Mouse (Mus musculus): ENCODE measurements around the gene Sp110. TPM values are rescaled to one million over a fixed set of nuclear protein-coding genes. Genes with fewer than 3 reads are reported as not detected.
A peak's percentile ranks its signal among the peaks of the same experiment; 100 is the strongest.
"Not testable (repeated sequence)": the region's sequence is repeated elsewhere in the genome, so short reads cannot be mapped to it uniquely, and the experiment has no call there.

The Sp110 gene
- polyA plus RNA-seq (2014; fragmentation: Nextera tagmentation; extraction: Ambion mirVana) = 1.1 and 1.5 TPM in 2 replicates

DNA sequence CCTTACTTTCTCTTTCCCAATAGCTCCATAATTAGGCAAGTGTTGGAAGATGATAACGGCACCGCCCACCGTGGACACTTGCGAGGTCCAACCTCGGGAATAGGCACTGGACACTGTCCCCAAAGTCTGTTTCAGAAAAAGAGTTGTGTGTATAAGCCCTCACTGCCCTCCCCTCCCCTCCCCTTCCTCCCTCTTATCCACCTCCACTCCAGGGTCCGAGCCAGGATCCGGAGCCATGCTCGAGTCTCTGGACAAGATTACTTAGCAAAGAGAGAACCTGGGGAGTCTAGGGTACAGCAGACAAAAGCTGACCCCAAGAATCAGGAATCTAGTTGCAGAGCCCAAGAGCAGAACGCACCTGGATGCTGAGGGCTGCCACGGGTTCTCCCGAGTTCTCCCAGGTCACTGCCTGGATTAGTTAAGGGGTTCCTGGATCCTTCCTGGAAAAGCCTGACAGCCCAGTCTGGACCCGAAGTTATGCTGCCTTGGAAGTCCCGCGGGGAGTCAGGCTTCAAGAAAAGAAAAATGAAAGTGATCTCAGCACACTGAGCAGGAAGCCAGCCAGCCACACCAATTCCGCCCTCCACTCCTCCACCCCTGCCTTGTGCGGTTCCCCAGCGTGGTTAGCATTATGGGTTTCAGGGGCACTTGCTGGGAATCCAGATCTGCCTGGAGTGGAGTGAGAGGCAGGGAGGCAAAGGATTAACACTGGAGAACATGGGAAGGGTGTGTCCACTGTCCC, at the start of gene Sp110:
Sp110 (minus strand) TSS at position 547 of the 742 bp plus-strand sequence.
- H3K4me3 ChIP-seq (ENCODE audit: low read depth, low read length); H3K4me2 ChIP-seq; H3K4me1 ChIP-seq (ENCODE audit: insufficient read depth); ATAC-seq (ENCODE audit: insufficient read depth); H3K27ac ChIP-seq (ENCODE audit: low read depth); H3K9ac ChIP-seq; H3K9me3 ChIP-seq (ENCODE audit: low read depth, low read length); H3K27me3 ChIP-seq (ENCODE audit: insufficient read depth, low read length); H3K36me3 ChIP-seq (ENCODE audit: insufficient read depth): not testable (repeated sequence)
- DNase-seq = peak; percentile 1
- 64% methylated on average over 16 of the region's 17 CpGs for WGBS

GRCm38 (mm10) chr1:85638144-85638543, 39.5 kb upstream of the Sp110 start:
- DNase-seq; H3K4me2 ChIP-seq; H3K27me3 ChIP-seq (ENCODE audit: insufficient read depth, low read length); H3K9me3 ChIP-seq (ENCODE audit: low read depth, low read length); H3K4me1 ChIP-seq (ENCODE audit: insufficient read depth); H3K9ac ChIP-seq; H3K4me3 ChIP-seq (ENCODE audit: low read depth, low read length); ATAC-seq (ENCODE audit: insufficient read depth); H3K36me3 ChIP-seq (ENCODE audit: insufficient read depth); H3K27ac ChIP-seq (ENCODE audit: low read depth): not testable (repeated sequence)
- 74% methylated on average over 4 of the region's 4 CpGs for WGBS

DNA sequence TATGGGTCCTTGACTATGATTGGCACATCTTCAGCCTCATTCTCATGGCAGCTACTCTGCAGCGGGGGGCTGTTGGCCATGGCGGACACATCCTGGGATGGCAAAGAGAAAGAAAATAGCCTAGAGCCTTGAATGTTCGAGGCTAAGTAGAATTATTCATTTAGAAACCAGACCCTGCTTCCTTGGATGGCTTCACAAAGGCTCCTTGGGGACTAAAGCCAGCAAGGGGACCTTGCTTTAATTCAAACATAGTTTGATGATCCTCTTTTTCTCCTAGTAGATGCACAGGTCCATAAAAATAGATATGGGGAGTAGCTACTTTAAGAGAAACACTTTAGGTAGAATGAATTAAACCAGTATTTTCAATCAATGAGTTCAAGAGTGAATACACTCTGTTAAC, 38.3 kb upstream of the Sp110 start:
- H3K27ac ChIP-seq (ENCODE audit: low read depth); H3K9me3 ChIP-seq (ENCODE audit: low read depth, low read length); H3K4me2 ChIP-seq; H3K36me3 ChIP-seq (ENCODE audit: insufficient read depth); H3K4me3 ChIP-seq (ENCODE audit: low read depth, low read length); H3K4me1 ChIP-seq (ENCODE audit: insufficient read depth); H3K27me3 ChIP-seq (ENCODE audit: insufficient read depth, low read length); ATAC-seq (ENCODE audit: insufficient read depth); H3K9ac ChIP-seq; DNase-seq: not testable (repeated sequence)
- 68% methylated on average over 3 of the region's 3 CpGs for WGBS

DNA sequence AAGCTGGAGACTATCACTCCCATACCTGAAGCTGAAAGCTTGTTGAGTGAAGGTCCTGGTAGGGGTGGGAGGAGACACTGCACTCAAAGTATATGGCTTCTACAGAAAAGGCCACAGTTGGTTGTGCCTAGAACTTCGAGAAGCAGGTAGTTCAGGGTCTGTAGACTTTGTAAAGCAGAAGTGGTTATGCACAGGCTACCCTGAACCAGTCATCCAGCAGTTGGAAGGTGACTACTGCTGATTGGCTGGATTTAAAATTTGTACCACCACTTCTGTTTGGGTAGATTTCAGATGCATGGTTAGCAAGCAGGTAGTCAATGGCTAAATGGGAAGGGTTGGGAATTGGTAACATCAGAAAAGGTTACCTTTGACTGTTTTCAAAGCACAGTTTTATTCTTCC, 20.1 kb upstream of the Sp110 start:
- not testable (repeated sequence) for ATAC-seq (ENCODE audit: insufficient read depth); H3K27ac ChIP-seq (ENCODE audit: low read depth); DNase-seq; H3K4me1 ChIP-seq (ENCODE audit: insufficient read depth); H3K36me3 ChIP-seq (ENCODE audit: insufficient read depth); H3K4me3 ChIP-seq (ENCODE audit: low read depth, low read length); H3K4me2 ChIP-seq; H3K9me3 ChIP-seq (ENCODE audit: low read depth, low read length); H3K27me3 ChIP-seq (ENCODE audit: insufficient read depth, low read length); H3K9ac ChIP-seq
- 41% methylated on average over 1 of the region's 1 CpGs for WGBS

DNA sequence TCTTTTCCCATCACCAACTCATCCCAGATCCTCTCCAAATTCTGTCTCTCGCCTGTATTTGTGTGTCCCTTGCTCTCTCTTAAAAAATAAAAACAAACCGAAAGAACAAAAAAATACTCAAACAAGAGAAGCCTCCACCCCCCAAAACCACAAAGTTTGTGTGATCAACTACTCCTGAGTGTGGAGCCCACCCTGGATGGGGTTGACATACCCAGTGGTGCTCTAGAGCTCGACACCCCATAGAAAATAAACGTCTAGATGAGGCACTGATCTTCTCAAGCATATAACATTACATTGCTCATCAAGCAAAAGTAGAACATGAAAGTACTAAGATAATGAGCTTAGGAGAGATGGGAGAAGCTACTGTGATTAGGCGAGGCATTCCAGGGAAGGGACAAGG, 18.5 kb upstream of the Sp110 start:
- not testable (repeated sequence) for H3K36me3 ChIP-seq (ENCODE audit: insufficient read depth); H3K27me3 ChIP-seq (ENCODE audit: insufficient read depth, low read length); H3K4me1 ChIP-seq (ENCODE audit: insufficient read depth); H3K9ac ChIP-seq; H3K4me2 ChIP-seq; DNase-seq; H3K27ac ChIP-seq (ENCODE audit: low read depth); ATAC-seq (ENCODE audit: insufficient read depth); H3K9me3 ChIP-seq (ENCODE audit: low read depth, low read length); H3K4me3 ChIP-seq (ENCODE audit: low read depth, low read length)
- 67% methylated on average over 4 of the region's 5 CpGs for WGBS

- not testable (repeated sequence) for H3K36me3 ChIP-seq (ENCODE audit: insufficient read depth); ATAC-seq (ENCODE audit: insufficient read depth); H3K27me3 ChIP-seq (ENCODE audit: insufficient read depth, low read length); DNase-seq; H3K4me3 ChIP-seq (ENCODE audit: low read depth, low read length); H3K4me1 ChIP-seq (ENCODE audit: insufficient read depth); H3K9me3 ChIP-seq (ENCODE audit: low read depth, low read length); H3K9ac ChIP-seq; H3K27ac ChIP-seq (ENCODE audit: low read depth); H3K4me2 ChIP-seq
- 44% methylated on average over 3 of the region's 3 CpGs for WGBS
These were observed 17.2 kb upstream of the Sp110 start for GRCm38 (mm10) chr1:85615819-85616218.

DNA sequence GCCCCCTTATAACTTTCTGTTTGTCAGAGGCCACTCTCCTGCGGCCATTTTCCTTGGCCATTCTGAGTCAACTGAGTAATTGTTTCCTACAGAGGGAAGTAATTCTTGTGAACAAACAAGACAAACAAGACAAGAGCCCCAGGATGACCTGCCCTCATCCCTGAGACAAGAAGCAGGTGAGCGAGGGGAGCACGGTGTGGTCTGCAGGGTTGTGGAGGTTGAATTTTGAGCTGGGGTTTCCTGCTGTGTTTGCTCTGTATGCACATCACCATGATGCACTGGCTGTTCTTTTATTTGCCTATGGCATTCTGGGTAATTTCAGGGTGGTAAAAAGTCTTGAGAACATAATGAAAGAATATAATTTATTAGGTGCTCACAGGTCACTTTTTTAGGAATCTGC, 16.5 kb upstream of the Sp110 start:
- H3K4me2 ChIP-seq; H3K36me3 ChIP-seq (ENCODE audit: insufficient read depth); H3K4me3 ChIP-seq (ENCODE audit: low read depth, low read length); H3K27ac ChIP-seq (ENCODE audit: low read depth); H3K9ac ChIP-seq; H3K27me3 ChIP-seq (ENCODE audit: insufficient read depth, low read length); H3K4me1 ChIP-seq (ENCODE audit: insufficient read depth); ATAC-seq (ENCODE audit: insufficient read depth); H3K9me3 ChIP-seq (ENCODE audit: low read depth, low read length); DNase-seq: not testable (repeated sequence)
- 88% methylated on average over 3 of the region's 3 CpGs for WGBS

GRCm38 (mm10) chr1:85610581-85610980, 12.0 kb upstream of the Sp110 start:
- H3K4me3 ChIP-seq (ENCODE audit: low read depth, low read length); H3K36me3 ChIP-seq (ENCODE audit: insufficient read depth); ATAC-seq (ENCODE audit: insufficient read depth); H3K9ac ChIP-seq; H3K4me2 ChIP-seq; H3K4me1 ChIP-seq (ENCODE audit: insufficient read depth); H3K27ac ChIP-seq (ENCODE audit: low read depth); H3K9me3 ChIP-seq (ENCODE audit: low read depth, low read length); H3K27me3 ChIP-seq (ENCODE audit: insufficient read depth, low read length); DNase-seq: not testable (repeated sequence)
- WGBS = no CpG with 5 or more reads among the region's 4 CpGs

- not testable (repeated sequence) for H3K36me3 ChIP-seq (ENCODE audit: insufficient read depth); H3K27me3 ChIP-seq (ENCODE audit: insufficient read depth, low read length); H3K9me3 ChIP-seq (ENCODE audit: low read depth, low read length); ATAC-seq (ENCODE audit: insufficient read depth); DNase-seq; H3K4me2 ChIP-seq; H3K9ac ChIP-seq; H3K4me3 ChIP-seq (ENCODE audit: low read depth, low read length); H3K27ac ChIP-seq (ENCODE audit: low read depth); H3K4me1 ChIP-seq (ENCODE audit: insufficient read depth)
- WGBS = 72% methylated on average over 3 of the region's 4 CpGs
These were observed 9.7 kb upstream of the Sp110 start for GRCm38 (mm10) chr1:85608361-85608760.

- H3K9ac ChIP-seq; ATAC-seq (ENCODE audit: insufficient read depth); H3K9me3 ChIP-seq (ENCODE audit: low read depth, low read length); H3K36me3 ChIP-seq (ENCODE audit: insufficient read depth); H3K4me2 ChIP-seq; H3K4me3 ChIP-seq (ENCODE audit: low read depth, low read length); DNase-seq; H3K27ac ChIP-seq (ENCODE audit: low read depth); H3K4me1 ChIP-seq (ENCODE audit: insufficient read depth); H3K27me3 ChIP-seq (ENCODE audit: insufficient read depth, low read length): not testable (repeated sequence)
- no CpG with 5 or more reads among the region's 1 CpGs for WGBS
These were observed 5.7 kb upstream of the Sp110 start for GRCm38 (mm10) chr1:85604341-85604740.

GRCm38 (mm10) chr1:85600794-85601193, 2.2 kb upstream of the Sp110 start:
- not testable (repeated sequence) for H3K9ac ChIP-seq; H3K4me1 ChIP-seq (ENCODE audit: insufficient read depth); H3K27ac ChIP-seq (ENCODE audit: low read depth); H3K4me3 ChIP-seq (ENCODE audit: low read depth, low read length); H3K27me3 ChIP-seq (ENCODE audit: insufficient read depth, low read length); DNase-seq; H3K36me3 ChIP-seq (ENCODE audit: insufficient read depth); H3K4me2 ChIP-seq; H3K9me3 ChIP-seq (ENCODE audit: low read depth, low read length); ATAC-seq (ENCODE audit: insufficient read depth)
- WGBS = 61% methylated on average over 4 of the region's 4 CpGs
